Mouse (Mus musculus): ENCODE data around the gene Angptl7. TPM values are rescaled to one million over a fixed set of nuclear protein-coding genes. Genes with fewer than 3 reads are reported as not detected.

Angptl7 gene
- polyA plus RNA-seq, 1 experiment from 2014 or later = 0.47 TPM

DNA sequence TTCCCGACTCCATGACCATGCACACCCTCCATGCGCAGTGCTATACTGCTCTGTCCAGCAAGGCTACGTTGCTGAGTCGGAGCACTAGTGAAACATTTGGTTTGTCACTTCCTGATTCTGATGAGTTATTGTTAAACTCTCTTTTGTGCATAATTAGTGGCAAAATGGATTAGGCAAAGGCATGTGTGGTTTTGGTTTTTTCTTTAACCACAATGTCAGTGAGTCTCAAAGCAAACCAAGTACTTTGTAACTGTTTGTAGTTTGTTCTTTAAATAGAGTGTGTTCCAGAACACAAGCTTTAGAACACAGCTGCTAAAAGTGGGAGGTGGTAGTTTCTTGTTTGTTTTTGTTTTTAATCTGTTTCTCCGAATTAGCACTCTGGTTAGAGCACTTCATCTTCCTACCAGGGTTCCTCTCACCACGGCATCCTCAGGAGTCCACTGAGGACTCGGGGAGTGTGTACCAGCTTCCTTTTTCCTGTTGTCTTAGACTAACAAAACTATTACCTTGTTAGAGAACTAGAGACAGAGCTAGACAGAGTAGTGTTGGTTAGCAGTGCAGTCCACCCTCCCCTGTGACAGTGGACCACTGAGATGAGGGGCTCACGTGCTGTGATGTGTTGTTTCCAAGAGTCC is 9.3 kb upstream of the Angptl7 start:
- Histone ChIP-seq H3K4me1 (replicated peaks; ENCODE audit: control insufficient read depth, insufficient read depth, low read length) (no peaks in the 10 kb centered on the region), H3K4me2 (ENCODE audit: low read depth, low read length, severe bottlenecking) (no peak overlapping the region), H3K27ac (ENCODE audit: low read depth, low read length) (no peak overlapping the region), H3K4me3 (ENCODE audit: low read depth, low read length) (no peak overlapping the region), H3K9me3 (ENCODE audit: control insufficient read depth, low read length) (no peaks in the 10 kb centered on the region), H3K27me3 (ENCODE audit: control insufficient read depth, insufficient read depth, low read length) (no peaks in the 10 kb centered on the region), H3K36me3 (ENCODE audit: control insufficient read depth, insufficient read depth, low read length) (peaks cover 4% of the 10 kb centered on the region), H3K9ac (ENCODE audit: low read length) (no peak overlapping the region)
- DNase-seq (ENCODE audit: low spot score) (no peak), ATAC-seq (replicated peaks; ENCODE audit: low FRiP score) (no peak)
- 90% methylated on average over 8 of the region's 8 CpGs for WGBS

- Histone ChIP-seq H3K27ac (ENCODE audit: low read depth, low read length) (no peak overlapping the region), H3K36me3 (ENCODE audit: control insufficient read depth, insufficient read depth, low read length) (peaks cover 4% of the 10 kb centered on the region), H3K4me2 (ENCODE audit: low read depth, low read length, severe bottlenecking) (no peak overlapping the region), H3K4me3 (ENCODE audit: low read depth, low read length) (no peak overlapping the region), H3K4me1 (replicated peaks; ENCODE audit: control insufficient read depth, insufficient read depth, low read length) (no peaks in the 10 kb centered on the region), H3K9me3 (ENCODE audit: control insufficient read depth, low read length) (no peaks in the 10 kb centered on the region), H3K9ac (ENCODE audit: low read length) (no peak overlapping the region), H3K27me3 (ENCODE audit: control insufficient read depth, insufficient read depth, low read length) (no peaks in the 10 kb centered on the region)
- DNase-seq (ENCODE audit: low spot score) (no peak), ATAC-seq (replicated peaks; ENCODE audit: low FRiP score) (no peak)
- 96% methylated on average over 14 of the region's 14 CpGs for WGBS
Measured at GRCm38 (mm10) chr4:148508084-148508849, 8.0 kb upstream of the Angptl7 start.

DNA sequence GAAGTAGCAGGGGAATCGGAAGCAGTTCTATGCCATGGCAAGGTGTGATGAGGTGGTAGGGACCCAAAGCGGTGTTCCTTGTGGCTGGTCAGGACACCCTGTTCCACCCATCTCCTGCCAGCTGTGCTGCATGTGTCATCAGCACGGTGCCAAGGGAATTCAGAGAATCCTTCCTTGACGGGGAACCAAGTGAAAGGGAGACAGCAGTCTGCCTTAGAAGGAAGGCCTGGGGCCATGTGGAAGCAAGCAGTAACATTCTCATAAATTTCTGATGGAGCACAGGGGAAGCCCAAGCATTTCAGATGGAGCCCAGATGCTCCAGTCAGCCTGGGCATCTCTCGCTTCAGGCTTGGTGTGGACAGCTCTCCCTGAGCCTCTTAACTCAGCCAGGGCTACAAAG is 7.3 kb upstream of the Angptl7 start:
- no peak overlapping the region for H3K4me2 ChIP-seq (ENCODE audit: low read depth, low read length, severe bottlenecking)
- peaks cover 4% of the 10 kb centered on the region for H3K36me3 ChIP-seq (ENCODE audit: control insufficient read depth, insufficient read depth, low read length)

GRCm38 (mm10) chr4:148504497-148504959 is 4.3 kb upstream of the Angptl7 start:
- DNase-seq (ENCODE audit: low spot score) (no peak), ATAC-seq (replicated peaks; ENCODE audit: low FRiP score) (no peak)
- Histone ChIP-seq H3K36me3 (ENCODE audit: control insufficient read depth, insufficient read depth, low read length) (peaks cover 4% of the 10 kb centered on the region), H3K9me3 (ENCODE audit: control insufficient read depth, low read length) (no peaks in the 10 kb centered on the region), H3K4me3 (ENCODE audit: low read depth, low read length) (no peak overlapping the region), H3K27ac (ENCODE audit: low read depth, low read length) (no peak overlapping the region), H3K4me1 (replicated peaks; ENCODE audit: control insufficient read depth, insufficient read depth, low read length) (no peaks in the 10 kb centered on the region), H3K4me2 (ENCODE audit: low read depth, low read length, severe bottlenecking) (no peak overlapping the region), H3K27me3 (ENCODE audit: control insufficient read depth, insufficient read depth, low read length) (no peaks in the 10 kb centered on the region), H3K9ac (ENCODE audit: low read length) (no peak overlapping the region)
- 85% methylated on average over 8 of the region's 8 CpGs for WGBS

More for the DNA sequence above, 7.3 kb upstream of the Angptl7 start:
- Histone ChIP-seq H3K9ac (ENCODE audit: low read length) (no peak overlapping the region), H3K4me3 (ENCODE audit: low read depth, low read length) (no peak overlapping the region), H3K4me1 (replicated peaks; ENCODE audit: control insufficient read depth, insufficient read depth, low read length) (no peaks in the 10 kb centered on the region), H3K27me3 (ENCODE audit: control insufficient read depth, insufficient read depth, low read length) (no peaks in the 10 kb centered on the region), H3K27ac (ENCODE audit: low read depth, low read length) (no peak overlapping the region), H3K9me3 (ENCODE audit: control insufficient read depth, low read length) (no peaks in the 10 kb centered on the region)
- DNase-seq (ENCODE audit: low spot score) (no peak), ATAC-seq (replicated peaks; ENCODE audit: low FRiP score) (no peak)
- 83% methylated on average over 5 of the region's 5 CpGs for WGBS

DNA sequence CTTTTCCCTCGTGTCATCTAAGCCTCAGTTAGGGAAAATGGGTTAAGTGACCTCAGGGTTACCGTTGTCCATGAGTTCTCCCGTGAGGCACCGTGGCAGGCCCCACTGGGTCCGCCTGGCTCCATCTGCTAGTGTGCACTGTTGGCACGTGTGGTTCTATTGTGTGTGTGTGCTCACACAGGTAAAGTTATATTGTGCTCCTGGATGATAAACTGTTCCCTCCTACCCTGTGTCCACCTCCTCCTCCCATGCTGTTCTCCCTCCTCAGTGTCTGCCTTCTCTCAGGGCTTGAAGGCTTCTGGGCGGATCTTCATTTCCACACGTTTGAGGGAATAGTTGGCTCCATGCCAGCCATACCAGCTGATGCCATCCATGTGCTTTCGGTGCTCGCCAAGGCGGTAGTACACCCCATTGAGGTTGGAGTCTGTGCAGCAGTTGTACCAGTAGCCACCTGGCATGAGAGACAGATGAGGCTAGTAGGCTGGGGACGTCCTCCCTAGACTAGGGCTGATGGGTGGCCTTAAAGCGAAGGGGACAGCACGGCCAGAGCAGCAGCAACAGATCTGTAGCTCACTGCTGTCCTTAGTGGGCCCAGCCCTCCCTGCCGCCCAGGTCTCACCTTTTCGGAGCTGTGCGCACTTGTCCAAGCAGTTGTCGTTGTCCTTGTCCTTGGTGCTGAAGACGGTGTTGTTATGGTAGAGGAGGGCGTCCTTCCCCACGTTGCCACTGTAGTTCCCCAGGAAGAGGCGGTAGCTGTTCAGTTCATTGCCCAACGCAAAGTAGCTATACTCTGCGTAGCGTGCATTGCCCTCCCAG is 4.2 kb downstream of the Angptl7 start:
- Histone ChIP-seq H3K4me3 (ENCODE audit: low read depth, low read length) (no peak overlapping the region), H3K27me3 (ENCODE audit: control insufficient read depth, insufficient read depth, low read length) (no peaks in the 10 kb centered on the region), H3K9ac (ENCODE audit: low read length) (no peak overlapping the region), H3K36me3 (ENCODE audit: control insufficient read depth, insufficient read depth, low read length) (peaks cover 2% of the 10 kb centered on the region; the same call in 1 of the 2 replicates), H3K4me2 (ENCODE audit: low read depth, low read length, severe bottlenecking) (no peak overlapping the region), H3K4me1 (replicated peaks; ENCODE audit: control insufficient read depth, insufficient read depth, low read length) (no peaks in the 10 kb centered on the region), H3K27ac (ENCODE audit: low read depth, low read length) (no peak overlapping the region), H3K9me3 (ENCODE audit: control insufficient read depth, low read length) (no peaks in the 10 kb centered on the region)
- ATAC-seq (replicated peaks; ENCODE audit: low FRiP score) = no peak
- WGBS = 90% methylated on average over 25 of the region's 25 CpGs
- no peak for DNase-seq (ENCODE audit: low spot score)

GRCm38 (mm10) chr4:148495160-148495559 is 5.1 kb downstream of the Angptl7 start:
- Histone ChIP-seq H3K9ac (ENCODE audit: low read length) (no peak overlapping the region), H3K4me2 (ENCODE audit: low read depth, low read length, severe bottlenecking) (no peak overlapping the region), H3K4me3 (ENCODE audit: low read depth, low read length) (no peak overlapping the region), H3K4me1 (replicated peaks; ENCODE audit: control insufficient read depth, insufficient read depth, low read length) (no peaks in the 10 kb centered on the region), H3K36me3 (ENCODE audit: control insufficient read depth, insufficient read depth, low read length) (peaks cover 2% of the 10 kb centered on the region; the same call in 1 of the 2 replicates), H3K9me3 (ENCODE audit: control insufficient read depth, low read length) (no peaks in the 10 kb centered on the region), H3K27me3 (ENCODE audit: control insufficient read depth, insufficient read depth, low read length) (no peaks in the 10 kb centered on the region), H3K27ac (ENCODE audit: low read depth, low read length) (no peak overlapping the region)
- 90% methylated on average over 6 of the region's 6 CpGs for WGBS
- DNase-seq (ENCODE audit: low spot score) (no peak), ATAC-seq (replicated peaks; ENCODE audit: low FRiP score) (no peak)

DNA sequence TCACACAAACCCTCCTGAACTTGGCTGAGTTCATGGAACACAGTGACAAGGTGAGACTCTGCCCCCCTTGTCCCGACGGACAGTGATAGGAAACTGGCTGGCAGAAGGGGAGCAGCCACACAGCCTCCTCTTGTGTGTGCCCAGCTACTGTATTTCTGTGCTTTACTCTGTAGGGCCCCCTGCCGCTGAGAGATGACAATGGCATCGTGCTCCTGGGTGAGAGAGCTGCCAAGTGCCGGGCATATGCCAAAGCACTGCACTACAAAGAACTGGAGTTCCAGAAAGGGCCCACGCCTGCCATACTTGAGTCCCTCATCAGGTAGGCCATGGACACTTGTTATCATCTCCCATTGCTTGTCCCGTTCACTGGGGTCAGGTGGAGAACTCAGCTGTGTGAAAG is 8.8 kb downstream of the Angptl7 start:
- H3K4me3 ChIP-seq (ENCODE audit: low read depth, low read length) = no peak overlapping the region
- no peak for DNase-seq (ENCODE audit: low spot score)
- H3K9me3 ChIP-seq (ENCODE audit: control insufficient read depth, low read length) = no peaks in the 10 kb centered on the region
- ATAC-seq (replicated peaks; ENCODE audit: low FRiP score) = no peak
- no peak overlapping the region for H3K27ac ChIP-seq (ENCODE audit: low read depth, low read length)
- peaks cover 5% of the 10 kb centered on the region for H3K36me3 ChIP-seq (ENCODE audit: control insufficient read depth, insufficient read depth, low read length)
- H3K4me2 ChIP-seq (ENCODE audit: low read depth, low read length, severe bottlenecking) = no peak overlapping the region
- no peaks in the 10 kb centered on the region for H3K27me3 ChIP-seq (ENCODE audit: control insufficient read depth, insufficient read depth, low read length)
- H3K9ac ChIP-seq (ENCODE audit: low read length) = no peak overlapping the region
- 92% methylated on average over 7 of the region's 7 CpGs for WGBS
- H3K4me1 ChIP-seq (replicated peaks; ENCODE audit: control insufficient read depth, insufficient read depth, low read length) = no peaks in the 10 kb centered on the region

DNA sequence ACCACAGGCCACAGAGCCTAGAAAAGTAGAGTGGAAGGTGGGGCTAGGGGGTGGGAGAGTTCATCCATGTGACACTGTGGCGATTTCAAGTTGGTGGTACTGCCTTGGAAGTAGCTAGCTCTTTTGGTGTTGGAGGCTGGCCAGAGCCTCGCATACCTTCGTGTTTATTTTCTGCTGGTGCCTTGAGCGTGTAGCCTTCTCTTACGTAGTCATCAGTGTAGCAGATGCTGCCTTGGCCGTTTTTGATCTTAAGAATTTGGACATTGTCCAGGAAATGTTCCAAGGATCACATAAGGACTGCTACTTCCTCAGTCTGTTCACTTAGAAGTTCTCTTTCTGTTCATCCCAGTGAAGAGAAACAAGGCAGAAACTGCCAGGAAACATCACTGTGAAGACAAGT is 9.8 kb downstream of the Angptl7 start:
- Histone ChIP-seq H3K27me3 (ENCODE audit: control insufficient read depth, insufficient read depth, low read length) (no peaks in the 10 kb centered on the region), H3K4me2 (ENCODE audit: low read depth, low read length, severe bottlenecking) (no peak overlapping the region), H3K4me3 (ENCODE audit: low read depth, low read length) (no peak overlapping the region), H3K27ac (ENCODE audit: low read depth, low read length) (no peak overlapping the region), H3K9ac (ENCODE audit: low read length) (no peak overlapping the region), H3K4me1 (replicated peaks; ENCODE audit: control insufficient read depth, insufficient read depth, low read length) (no peaks in the 10 kb centered on the region), H3K36me3 (ENCODE audit: control insufficient read depth, insufficient read depth, low read length) (peaks cover 7% of the 10 kb centered on the region), H3K9me3 (ENCODE audit: control insufficient read depth, low read length) (no peaks in the 10 kb centered on the region)
- ATAC-seq (replicated peaks; ENCODE audit: low FRiP score) (no peak), DNase-seq (ENCODE audit: low spot score) (no peak)
- 94% methylated on average over 6 of the region's 6 CpGs for WGBS
